Mouse (Mus musculus): ENCODE data around the gene Stil. TPM values are rescaled to one million over a fixed set of nuclear protein-coding genes. Genes with fewer than 3 reads are reported as not detected.

The Stil gene
- polyA plus RNA-seq (2012; rRNA removed), result 1.2 and 1.6 TPM in 2 replicates

DNA sequence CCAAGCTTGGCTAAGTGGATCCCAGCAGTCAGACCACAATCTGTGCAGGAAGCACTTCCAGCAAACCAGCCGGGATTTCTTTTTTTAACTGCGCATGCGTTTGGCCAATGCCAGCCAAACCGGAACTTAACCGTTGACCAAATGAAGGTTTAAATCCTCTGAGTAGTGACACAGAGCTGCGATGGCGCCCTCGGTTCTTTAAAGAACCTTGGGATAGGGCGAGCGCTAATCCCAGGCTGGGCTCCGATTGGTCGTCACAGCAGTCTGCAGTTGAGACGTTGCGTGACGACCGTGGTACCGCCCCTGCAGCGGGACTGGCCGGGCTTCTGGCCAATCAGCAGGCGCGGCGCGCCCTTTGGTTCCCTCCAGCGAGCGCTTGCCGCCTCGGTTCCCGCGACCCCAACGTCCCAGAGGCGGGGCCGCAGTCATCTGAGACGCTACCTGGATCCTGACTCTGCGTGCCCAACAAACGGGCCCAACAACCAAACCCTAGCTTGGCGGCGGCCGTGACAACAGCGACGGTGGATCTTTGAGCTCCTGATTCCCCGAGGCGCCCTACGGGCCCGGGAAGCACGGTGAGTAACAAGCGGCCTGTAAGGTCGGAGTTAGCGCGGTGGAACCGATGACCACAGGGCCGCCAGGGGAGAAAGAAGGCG, at the start of gene Stil:
Gene Stil, plus strand, starts transcription at position 387 of the 656 bp plus-strand sequence.

GRCm38 (mm10) chr4:114986591-114987432, 13.1 kb upstream of the Stil start, which contains the start of gene Cmpk1:
Cmpk1 (minus strand) TSS chr4:114987241.

DNA sequence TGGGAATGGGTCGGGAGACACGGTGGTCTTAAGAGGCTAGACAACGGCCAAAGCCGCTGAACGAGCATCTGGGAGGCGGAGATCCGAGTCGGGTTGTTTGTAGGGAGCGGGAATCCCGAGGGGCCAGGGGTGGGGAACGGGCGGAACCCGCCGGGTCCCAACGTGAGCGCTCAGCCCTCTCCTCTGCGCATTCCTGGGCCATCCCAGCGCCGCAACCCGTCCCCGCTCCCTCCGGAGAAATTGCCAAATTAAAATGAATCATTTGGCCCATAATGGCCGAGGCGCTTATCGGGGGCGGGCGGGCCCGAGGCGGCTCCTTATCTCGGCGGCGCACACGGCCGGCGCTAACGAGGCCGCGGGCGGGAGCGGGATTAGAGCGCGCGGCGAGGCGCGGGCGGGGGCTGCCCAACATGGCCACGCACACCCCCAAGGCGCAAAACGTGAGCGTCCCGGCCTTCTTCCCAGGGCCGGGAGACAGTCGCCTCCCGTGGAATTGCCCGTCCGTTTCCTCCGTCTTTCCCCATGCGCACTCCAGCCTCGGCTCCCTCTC, 56.5 kb downstream of the Stil start, which contains the start of gene Tal1:
Gene Tal1, plus strand, starts transcription at position 56 of the 550 bp plus-strand sequence.

DNA sequence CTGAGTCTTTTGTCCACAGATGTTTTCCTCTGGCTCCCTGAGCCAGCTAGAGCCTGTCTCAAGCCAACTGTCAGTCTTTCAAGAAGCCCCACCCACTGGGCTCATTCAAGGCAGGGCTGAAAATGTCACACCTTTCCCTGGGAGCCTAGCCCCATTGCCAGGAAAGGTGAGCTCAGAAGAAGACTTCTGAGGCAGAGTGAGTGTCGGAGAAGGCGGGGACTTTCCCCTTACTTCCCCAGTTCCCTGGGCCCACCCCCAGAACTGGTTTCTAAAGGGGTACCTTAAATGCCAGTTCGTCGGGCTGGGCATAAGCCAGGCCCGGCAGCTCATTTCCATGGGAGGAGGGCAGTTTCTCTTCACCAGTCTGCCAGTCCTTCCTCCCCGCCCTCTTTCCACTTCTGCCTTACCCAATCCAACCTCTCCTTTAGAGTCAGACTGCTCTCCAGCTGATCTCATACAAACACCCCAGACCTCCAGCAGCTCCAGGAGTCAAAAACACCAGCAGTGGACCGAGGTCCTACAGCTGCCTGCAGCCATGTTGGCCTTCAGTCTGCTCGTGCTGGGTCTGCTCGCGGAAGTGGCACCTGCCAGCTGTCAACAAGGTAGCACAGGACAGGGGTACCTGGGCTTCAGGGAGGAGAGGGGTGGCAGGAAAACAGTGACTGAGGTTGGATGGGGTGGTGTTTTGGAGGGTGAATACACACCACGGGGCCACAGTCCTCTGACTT, 88.8 kb downstream of the Stil start, which contains the start of gene Pdzk1ip1:
Gene Pdzk1ip1, plus strand, starts transcription at position 98 of the 728 bp plus-strand sequence.

Other genes with a start within 250 kb of the Stil start
- gene Gm12830, start 178.4 kb upstream of the Stil start, polyA plus RNA-seq (2012; rRNA removed), result not detected in 2 replicates
- 53.9 and 54.4 TPM in 2 replicates for gene Foxd2, start 91.3 kb upstream of the Stil start, polyA plus RNA-seq (2012; rRNA removed)
- 0.64 and 1.0 TPM in 2 replicates for gene Foxe3, start 74.1 kb upstream of the Stil start, polyA plus RNA-seq (2012; rRNA removed)
- 62.6 and 64.0 TPM in 2 replicates for gene Cmpk1, start 12.9 kb upstream of the Stil start, polyA plus RNA-seq (2012; rRNA removed)
- 0.83 and 1.2 TPM in 2 replicates for gene Tal1, start 56.3 kb downstream of the Stil start, polyA plus RNA-seq (2012; rRNA removed)
- 428 and 460 TPM in 2 replicates for gene Pdzk1ip1, start 88.5 kb downstream of the Stil start, polyA plus RNA-seq (2012; rRNA removed)
- 0.19 and 0.24 TPM in 2 replicates for gene Cyp4x1, start 134.1 kb downstream of the Stil start, polyA plus RNA-seq (2012; rRNA removed)
- gene Cyp4a29, start 241.9 kb downstream of the Stil start, polyA plus RNA-seq (2012; rRNA removed), result not detected in 2 replicates